Mouse (Mus musculus): ENCODE data around the gene Abcb6. TPM values are rescaled to one million over a fixed set of nuclear protein-coding genes. Genes with fewer than 3 reads are reported as not detected.

Abcb6 gene
- polyA plus RNA-seq, 1 experiment from 2014 or later = 29.5 TPM

GRCm38 (mm10) chr1:75191622-75192402 lies 11.6 kb upstream of the Abcb6 start, which contains the start of the genes Ankzf1 and Atg9a:
Gene Ankzf1 (plus strand): TSS chr1:75192151.
Gene Atg9a (minus strand): TSS chr1:75192196.
- H3K4me3 ChIP-seq = peak within 1 kb of the TSS; percentile 79
- peaks cover 22% of the 10 kb centered on the region for H3K4me1 ChIP-seq
- H3K27ac ChIP-seq = peak within 1 kb of the TSS; percentile 94
- H3K4me2 ChIP-seq = peak within 1 kb of the TSS; percentile 86
- H3K9me3 ChIP-seq = no peaks in the 10 kb centered on the region
- peak; percentile 98 for ATAC-seq (ENCODE audit: insufficient number of reproducible peaks, low FRiP score, low TSS enrichment, low read depth)
- H3K9ac ChIP-seq = peak within 1 kb of the TSS; percentile 85
- H3K36me3 ChIP-seq = peaks cover 38% of the 10 kb centered on the region
- under 1% methylated on average over 55 of the region's 56 CpGs for WGBS
- H3K27me3 ChIP-seq = no peaks in the 10 kb centered on the region

DNA sequence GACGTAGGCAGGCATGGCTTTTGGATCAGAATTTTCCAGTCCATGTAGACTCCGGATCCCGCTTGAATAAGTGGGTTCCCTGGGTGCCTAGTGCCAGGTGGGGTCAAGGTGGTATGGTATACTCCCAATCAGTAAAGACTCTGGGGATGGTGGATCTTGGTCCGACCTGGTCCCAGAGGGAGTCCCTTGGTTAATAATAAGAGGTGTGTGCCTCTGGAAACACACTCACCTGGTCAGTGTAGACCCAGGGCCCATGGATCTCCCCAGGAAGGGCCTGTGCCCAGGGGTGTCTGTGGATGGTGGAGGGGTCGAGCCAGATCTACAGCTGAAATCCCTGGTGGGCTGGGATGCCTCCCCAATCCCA lies 11.0 kb upstream of the Abcb6 start:
- H3K27me3 ChIP-seq = no peaks in the 10 kb centered on the region
- peaks cover 22% of the 10 kb centered on the region for H3K4me1 ChIP-seq
- peaks cover 38% of the 10 kb centered on the region for H3K36me3 ChIP-seq
- H3K4me3 ChIP-seq = peak overlapping the region; percentile 79
- H3K4me2 ChIP-seq = peak overlapping the region; percentile 86
- H3K9me3 ChIP-seq = no peaks in the 10 kb centered on the region
- WGBS = 38% methylated on average over 5 of the region's 5 CpGs
- ATAC-seq (ENCODE audit: insufficient number of reproducible peaks, low FRiP score, low TSS enrichment, low read depth) = no peak
- H3K27ac ChIP-seq = peak overlapping the region; percentile 94
- peak overlapping the region; percentile 85 for H3K9ac ChIP-seq

DNA sequence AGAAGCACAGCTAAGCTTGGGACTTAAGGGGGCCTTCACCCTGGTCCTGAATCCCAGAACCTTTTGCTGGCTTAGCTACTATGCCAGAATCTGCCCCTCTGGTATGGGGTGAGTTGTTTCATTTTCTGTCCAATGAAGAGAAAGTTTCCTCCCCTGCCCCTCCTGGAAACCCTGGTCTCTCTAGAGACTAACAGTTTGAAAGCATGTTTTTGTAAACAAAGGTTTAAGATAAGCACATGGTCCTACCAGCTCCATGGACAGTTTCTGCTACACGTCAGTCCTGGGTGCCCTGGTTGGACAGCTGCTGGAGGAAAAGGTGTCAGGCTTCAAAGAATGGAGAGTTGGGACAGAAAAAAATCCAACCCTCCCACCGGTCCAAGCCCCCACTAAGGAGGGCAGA lies 10.4 kb upstream of the Abcb6 start:
- Histone ChIP-seq H3K4me2 (peak overlapping the region; percentile 86; the same call in 1 of the 2 replicates), H3K9me3 (no peaks in the 10 kb centered on the region), H3K4me3 (no peak overlapping the region), H3K36me3 (peaks cover 38% of the 10 kb centered on the region), H3K9ac (no peak overlapping the region), H3K4me1 (peaks cover 22% of the 10 kb centered on the region), H3K27ac (no peak overlapping the region), H3K27me3 (no peaks in the 10 kb centered on the region)
- WGBS = 57% methylated on average over 2 of the region's 2 CpGs
- ATAC-seq (ENCODE audit: insufficient number of reproducible peaks, low FRiP score, low TSS enrichment, low read depth) = no peak

GRCm38 (mm10) chr1:75187914-75188483 lies 7.8 kb upstream of the Abcb6 start:
- Histone ChIP-seq H3K4me3 (no peak overlapping the region), H3K4me2 (no peak overlapping the region), H3K27ac (no peak overlapping the region), H3K9ac (no peak overlapping the region), H3K36me3 (peaks cover 52% of the 10 kb centered on the region), H3K27me3 (no peaks in the 10 kb centered on the region), H3K9me3 (no peaks in the 10 kb centered on the region), H3K4me1 (peaks cover 16% of the 10 kb centered on the region)
- no peak for ATAC-seq (ENCODE audit: insufficient number of reproducible peaks, low FRiP score, low TSS enrichment, low read depth)
- 84% methylated on average over 2 of the region's 2 CpGs for WGBS

- Histone ChIP-seq H3K9ac (no peak overlapping the region), H3K4me2 (no peak overlapping the region), H3K27me3 (no peaks in the 10 kb centered on the region), H3K4me3 (no peak overlapping the region), H3K9me3 (no peaks in the 10 kb centered on the region), H3K36me3 (peaks cover 60% of the 10 kb centered on the region), H3K27ac (no peak overlapping the region), H3K4me1 (peaks cover 14% of the 10 kb centered on the region)
- no peak for ATAC-seq (ENCODE audit: insufficient number of reproducible peaks, low FRiP score, low TSS enrichment, low read depth)
Observed at GRCm38 (mm10) chr1:75187126-75187525, 6.9 kb upstream of the Abcb6 start.

GRCm38 (mm10) chr1:75185495-75185894 lies 5.3 kb upstream of the Abcb6 start:
- Histone ChIP-seq H3K27me3 (no peaks in the 10 kb centered on the region), H3K9me3 (no peaks in the 10 kb centered on the region), H3K4me1 (peaks cover 8% of the 10 kb centered on the region), H3K9ac (no peak overlapping the region), H3K4me3 (no peak overlapping the region), H3K27ac (no peak overlapping the region), H3K36me3 (peaks cover 67% of the 10 kb centered on the region), H3K4me2 (no peak overlapping the region)
- no peak for ATAC-seq (ENCODE audit: insufficient number of reproducible peaks, low FRiP score, low TSS enrichment, low read depth)
- 88% methylated on average over 11 of the region's 11 CpGs for WGBS

- H3K27ac ChIP-seq = no peak overlapping the region
- H3K9ac ChIP-seq = no peak overlapping the region
- peaks cover 59% of the 10 kb centered on the region for H3K36me3 ChIP-seq
- peaks cover 19% of the 10 kb centered on the region for H3K4me1 ChIP-seq
- no peak for ATAC-seq (ENCODE audit: insufficient number of reproducible peaks, low FRiP score, low TSS enrichment, low read depth)
- no peaks in the 10 kb centered on the region for H3K9me3 ChIP-seq
- no peak overlapping the region for H3K4me2 ChIP-seq
- H3K4me3 ChIP-seq = no peak overlapping the region
- no peaks in the 10 kb centered on the region for H3K27me3 ChIP-seq
- WGBS = 71% methylated on average over 4 of the region's 4 CpGs
Observed at GRCm38 (mm10) chr1:75182160-75182559, 2.0 kb upstream of the Abcb6 start.

- 92% methylated on average over 4 of the region's 4 CpGs for WGBS
- Histone ChIP-seq H3K36me3 (peaks cover 53% of the 10 kb centered on the region), H3K27ac (no peak overlapping the region), H3K9me3 (no peaks in the 10 kb centered on the region), H3K4me3 (no peak overlapping the region), H3K9ac (no peak overlapping the region), H3K27me3 (no peaks in the 10 kb centered on the region), H3K4me2 (no peak overlapping the region), H3K4me1 (peaks cover 19% of the 10 kb centered on the region)
- ATAC-seq (ENCODE audit: insufficient number of reproducible peaks, low FRiP score, low TSS enrichment, low read depth) = no peak
Observed at GRCm38 (mm10) chr1:75181377-75181870, 1.2 kb upstream of the Abcb6 start.

- H3K4me1 ChIP-seq = peaks cover 19% of the 10 kb centered on the region
- peak overlapping the region; percentile 89 for H3K4me2 ChIP-seq
- H3K36me3 ChIP-seq = peaks cover 53% of the 10 kb centered on the region
- ATAC-seq (ENCODE audit: insufficient number of reproducible peaks, low FRiP score, low TSS enrichment, low read depth) = no peak
- H3K9ac ChIP-seq = no peak overlapping the region
- H3K27me3 ChIP-seq = no peaks in the 10 kb centered on the region
- no peaks in the 10 kb centered on the region for H3K9me3 ChIP-seq
- no peak overlapping the region for H3K27ac ChIP-seq
- peak overlapping the region; percentile 53 for H3K4me3 ChIP-seq
- 40% methylated on average over 7 of the region's 7 CpGs for WGBS
Observed at GRCm38 (mm10) chr1:75180741-75181140, 549 bp upstream of the Abcb6 start.

DNA sequence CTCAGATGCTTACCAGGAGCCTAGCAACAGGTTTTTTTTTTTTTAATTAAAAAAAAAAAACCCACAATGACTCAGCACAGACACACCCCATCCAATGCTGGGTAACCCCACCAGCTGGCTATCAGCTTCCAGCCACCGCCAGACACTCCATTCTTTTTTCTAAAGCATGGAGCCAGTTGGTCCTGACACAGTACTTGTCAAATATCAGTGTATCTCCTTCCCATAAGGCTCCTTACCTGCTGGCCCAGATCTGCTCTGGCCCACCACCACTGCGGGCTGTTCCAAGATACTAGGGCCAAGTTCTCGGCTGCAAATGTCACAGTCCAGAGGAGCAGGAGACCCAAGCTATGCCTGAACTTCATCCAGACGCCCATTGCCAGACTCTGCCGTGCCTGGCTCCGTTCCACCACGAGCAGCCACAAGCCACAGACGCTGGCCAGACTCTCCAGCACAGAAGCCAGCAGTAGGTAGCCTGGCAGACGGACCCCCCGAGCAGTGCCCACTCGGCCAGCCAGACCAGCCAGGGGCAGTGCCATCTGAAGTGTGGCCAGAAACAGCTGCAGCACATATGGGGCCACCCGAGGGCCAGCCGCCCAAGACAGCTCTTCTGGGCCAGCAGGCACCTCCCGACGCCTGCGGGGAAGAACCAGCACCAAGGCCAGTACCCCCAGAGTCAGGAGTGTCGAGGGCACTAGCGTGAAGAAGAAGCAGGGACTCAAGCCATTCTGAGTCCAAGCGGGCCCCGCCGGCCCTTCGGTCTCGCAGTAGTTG lies 673 bp downstream of the Abcb6 start:
- WGBS = 7% methylated on average over 23 of the region's 23 CpGs
- H3K9me3 ChIP-seq = no peaks in the 10 kb centered on the region
- peak overlapping the region; percentile 39 for H3K9ac ChIP-seq
- H3K4me3 ChIP-seq = peak overlapping the region; percentile 53
- peak overlapping the region; percentile 89 for H3K4me2 ChIP-seq
- H3K27me3 ChIP-seq = no peaks in the 10 kb centered on the region
- peaks cover 19% of the 10 kb centered on the region for H3K4me1 ChIP-seq
- peaks cover 51% of the 10 kb centered on the region for H3K36me3 ChIP-seq
- peak; percentile 18; the same call in 1 of the 2 replicates for ATAC-seq (ENCODE audit: insufficient number of reproducible peaks, low FRiP score, low TSS enrichment, low read depth)
- peak overlapping the region; percentile 33 for H3K27ac ChIP-seq

- under 1% methylated on average over 59 of the region's 59 CpGs for WGBS
- H3K36me3 ChIP-seq = peaks cover 42% of the 10 kb centered on the region
- H3K4me2 ChIP-seq = peak within 1 kb of the TSS; percentile 76
- peaks cover 15% of the 10 kb centered on the region for H3K4me1 ChIP-seq
- H3K4me3 ChIP-seq = peak within 1 kb of the TSS; percentile 80
- peak within 1 kb of the TSS; percentile 94 for H3K27ac ChIP-seq
- H3K9ac ChIP-seq = peak within 1 kb of the TSS; percentile 79
- ATAC-seq (ENCODE audit: insufficient number of reproducible peaks, low FRiP score, low TSS enrichment, low read depth) = peak; percentile 98
- no peaks in the 10 kb centered on the region for H3K27me3 ChIP-seq
- H3K9me3 ChIP-seq = no peaks in the 10 kb centered on the region
Observed at GRCm38 (mm10) chr1:75168472-75169464, 11.4 kb downstream of the Abcb6 start, which contains the start of gene Zfand2b. Gene Zfand2b (plus strand): TSS chr1:75168646.

Data from limb, embryonic 15.5 days (tissue).